Mouse (Mus musculus) ES-E14 (cell line): ENCODE results near the gene Duox2.

Experiments
- HCFC1 ChIP-seq: IDR thresholded peaks from 2 replicates; pipeline ENCODE4 v1.6.1; 2012; ENCODE audit warnings: low read length, inconsistent platforms, borderline replicate concordance; ENCODE audit not compliant: insufficient read depth
- MAFK ChIP-seq: IDR thresholded peaks from 2 replicates; pipeline ENCODE4 v1.6.1; 2014; ENCODE audit warnings: mild to moderate bottlenecking, low read depth, low read length, inconsistent platforms; ENCODE audit not compliant: insufficient read depth
- ZC3H11A ChIP-seq: IDR thresholded peaks from 2 replicates; pipeline ENCODE4 v1.6.1; 2012; ENCODE audit warnings: low read depth, mild to moderate bottlenecking, inconsistent platforms, low read length, borderline replicate concordance
- ZNF384 ChIP-seq: IDR thresholded peaks from 2 replicates; pipeline ENCODE4 v1.6.1; 2012; ENCODE audit warnings: low read depth, low read length, inconsistent platforms

- no peak for TF ChIP-seq HCFC1
- TF ChIP-seq MAFK = no peak
- TF ChIP-seq ZC3H11A = no peak
- TF ChIP-seq ZNF384 = no peak
Observed at GRCm38 (mm10) chr2:122286137-122286536, 12.1 kb downstream of the Duox2 start.
